Mouse (Mus musculus): Measurements from ENCODE around the gene Hoxa13.

GRCm38 (mm10) chr6:52221337-52221992 is 39.2 kb downstream of the Hoxa13 start, which contains the start of gene Hoxa7:
- peak; percentile 96 for TF ChIP-seq CTCF (IDR thresholded peaks at IDR 0.05; ENCODE audit: borderline replicate concordance, control insufficient read depth, extremely low read depth, insufficient read depth, low read length, poor library complexity)
- TF ChIP-seq POLR2A (IDR thresholded peaks at IDR 0.05; ENCODE audit: control insufficient read depth, extremely low read depth, insufficient read depth, low read length, poor library complexity): no peak

Data from thymus, adult 2 months (tissue).